Mouse (Mus musculus) midbrain, postnatal 0 days (tissue): ENCODE results near the gene Gpr157. TPM values are rescaled to one million over a fixed set of nuclear protein-coding genes. Genes with fewer than 3 reads are reported as not detected.

Experiments
- ATAC-seq: fragments of 200-750 bp; cut with Nextera tagmentation; 2 replicates; pipeline ENCODE4 v1.8.0; 2017; ENCODE audit warnings: moderate number of reproducible peaks, mild to moderate bottlenecking, moderate TSS enrichment, moderate library complexity; ENCODE audit not compliant: low FRiP score
- DNase-seq: peaks from one replicate; pipeline ENCODE4 v3.0.0-alpha.2; 2015; ENCODE audit warnings: low spot score
- H3K27ac ChIP-seq: fragments of 300-500 bp; sonication (generic); 2 replicates; pipeline ENCODE4 v1.5.1; 2014; ENCODE audit warnings: low read depth, mild to moderate bottlenecking, low read length, mixed read lengths
- H3K27me3 ChIP-seq: fragments of 300-500 bp; sonication (generic); 2 replicates; pipeline ENCODE4 v1.6.1; 2014; ENCODE audit warnings: low read length, control low read depth, mixed read lengths; ENCODE audit not compliant: insufficient read depth
- H3K36me3 ChIP-seq: fragments of 300-500 bp; sonication (generic); 2 replicates; pipeline ENCODE4 v1.6.1; 2014; ENCODE audit warnings: low read length, control low read depth, mixed read lengths; ENCODE audit not compliant: insufficient read depth
- H3K4me1 ChIP-seq: fragments of 300-500 bp; sonication (generic); 2 replicates; pipeline ENCODE4 v1.6.1; 2014; ENCODE audit warnings: mild to moderate bottlenecking, control low read depth, antibody characterized with exemption, low read length, mixed read lengths; ENCODE audit not compliant: insufficient read depth
- H3K4me2 ChIP-seq: fragments of 300-500 bp; sonication (generic); 2 replicates; pipeline ENCODE4 v1.6.1; 2014; ENCODE audit warnings: low read depth, mild to moderate bottlenecking, low read length, mixed read lengths; ENCODE audit not compliant: poor library complexity, severe bottlenecking
- H3K4me3 ChIP-seq: fragments of 300-500 bp; sonication (generic); 2 replicates; pipeline ENCODE4 v1.5.1; 2014; ENCODE audit warnings: low read depth, mild to moderate bottlenecking, low read length, moderate library complexity
- H3K9ac ChIP-seq: fragments of 300-500 bp; sonication (generic); replicated peaks from 2 replicates; pipeline ENCODE4 v1.6.1; 2014; ENCODE audit warnings: mild to moderate bottlenecking, low read length, moderate library complexity, mixed read lengths; ENCODE audit not compliant: poor library complexity, severe bottlenecking
- H3K9me3 ChIP-seq: fragments of 300-500 bp; sonication (generic); 2 replicates; pipeline ENCODE4 v1.6.1; 2016; ENCODE audit warnings: low read length, control low read depth
- CTCF ChIP-seq: IDR thresholded peaks from 2 replicates; pipeline ENCODE4 v1.5.1; 2016; ENCODE audit warnings: antibody characterized with exemption, mild to moderate bottlenecking
- WGBS: fragments of 180-500 bp; shearing (Covaris S2); extraction: QIAGEN DNeasy Blood & Tissue Kit; methylation state at CpG from one replicate; pipeline ENCODE4 v1.1.7; 2014; 5-methylcytosine and 5-hydroxymethylcytosine counted together
- polyA plus RNA-seq: library from polyadenylated mRNA; unstranded; fragments of >200 nt; fragmentation: Nextera tagmentation; extraction: Ambion mirVana; gene quantifications from 2 replicates; pipeline ENCODE4 v1.2.1, GENCODE M21; 2015
- total RNA-seq: library from RNA; depleted of rRNA; stranded (reverse); fragments of >200 nt; gene quantifications from 2 replicates; pipeline ENCODE4 v1.2.3, GENCODE M21; 2014

Gene Gpr157
- total and polyA plus RNA-seq, 2 experiments from 2014 or later: 0.47 to 4.4 TPM

DNA sequence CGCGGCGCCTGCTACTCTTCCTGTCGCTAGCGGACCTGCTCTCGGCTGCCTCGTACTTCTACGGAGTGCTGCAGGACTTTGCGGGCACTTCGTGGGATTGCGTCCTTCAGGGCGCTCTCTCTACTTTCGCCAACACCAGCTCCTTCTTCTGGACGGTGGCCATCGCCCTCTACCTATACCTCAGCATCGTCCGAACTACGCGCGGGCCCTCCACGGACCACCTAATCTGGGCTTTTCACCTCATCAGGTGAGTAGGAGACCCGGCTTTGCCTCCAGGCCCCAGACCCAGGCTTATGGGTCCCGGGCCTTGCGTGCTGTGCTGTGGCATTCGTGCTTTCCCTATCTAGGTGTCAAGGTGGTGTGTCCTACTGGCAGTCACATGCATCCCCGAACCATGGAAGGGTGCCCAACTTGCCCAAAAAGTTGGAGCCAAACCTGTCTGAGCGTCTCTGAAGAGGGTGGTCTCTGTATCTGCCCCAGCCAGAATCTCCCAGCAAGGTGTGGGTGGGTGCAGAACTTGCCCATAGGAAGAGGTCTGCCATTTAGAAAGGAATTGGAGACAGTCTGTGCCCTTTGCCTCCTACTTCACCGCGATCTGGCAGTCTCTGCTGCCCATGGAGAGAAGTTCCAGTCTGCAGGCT lies 845 bp downstream of the Gpr157 start:
- Histone ChIP-seq H3K9me3 (no peaks in the 10 kb centered on the region), H3K4me3 (peak overlapping the region; percentile 64), H3K36me3 (no peaks in the 10 kb centered on the region), H3K27ac (no peak overlapping the region), H3K4me2 (peak overlapping the region; percentile 99), H3K4me1 (peaks cover 7% of the 10 kb centered on the region; the same call in 1 of the 2 replicates), H3K27me3 (peaks cover 7% of the 10 kb centered on the region; the same call in 1 of the 2 replicates), H3K9ac (peak overlapping the region; percentile 57)
- 19% methylated on average over 29 of the region's 29 CpGs for WGBS
- DNase-seq (no peak), ATAC-seq (no peak)
- TF ChIP-seq CTCF: no peak

DNA sequence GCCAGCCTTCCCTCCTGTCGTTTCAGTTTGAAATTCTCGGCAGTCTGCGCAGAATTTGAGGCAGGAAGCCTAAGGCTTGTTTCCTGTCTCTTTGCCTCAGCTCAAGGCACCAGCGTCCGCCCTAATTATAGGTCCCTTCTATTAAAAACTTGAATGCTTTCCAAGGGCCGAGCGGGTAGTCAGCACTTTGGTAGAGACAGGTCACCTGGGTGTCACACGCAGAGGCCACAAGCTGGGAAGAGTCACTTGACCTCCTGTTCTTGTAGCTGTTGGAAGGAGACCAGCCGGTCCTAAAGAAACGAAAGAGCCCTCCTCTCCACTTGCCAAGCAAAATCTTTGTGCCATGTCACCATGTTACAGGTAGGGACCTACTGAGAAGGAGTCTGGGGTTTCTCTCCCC lies 2.0 kb downstream of the Gpr157 start:
- TF ChIP-seq CTCF: no peak
- no peak for ATAC-seq
- Histone ChIP-seq H3K4me1 (peaks cover 7% of the 10 kb centered on the region; the same call in 1 of the 2 replicates), H3K4me2 (no peak overlapping the region), H3K27me3 (peaks cover 7% of the 10 kb centered on the region; the same call in 1 of the 2 replicates), H3K4me3 (no peak overlapping the region), H3K36me3 (no peaks in the 10 kb centered on the region), H3K27ac (no peak overlapping the region), H3K9me3 (no peaks in the 10 kb centered on the region), H3K9ac (no peak overlapping the region)
- no peak for DNase-seq
- 72% methylated on average over 10 of the region's 10 CpGs for WGBS

DNA sequence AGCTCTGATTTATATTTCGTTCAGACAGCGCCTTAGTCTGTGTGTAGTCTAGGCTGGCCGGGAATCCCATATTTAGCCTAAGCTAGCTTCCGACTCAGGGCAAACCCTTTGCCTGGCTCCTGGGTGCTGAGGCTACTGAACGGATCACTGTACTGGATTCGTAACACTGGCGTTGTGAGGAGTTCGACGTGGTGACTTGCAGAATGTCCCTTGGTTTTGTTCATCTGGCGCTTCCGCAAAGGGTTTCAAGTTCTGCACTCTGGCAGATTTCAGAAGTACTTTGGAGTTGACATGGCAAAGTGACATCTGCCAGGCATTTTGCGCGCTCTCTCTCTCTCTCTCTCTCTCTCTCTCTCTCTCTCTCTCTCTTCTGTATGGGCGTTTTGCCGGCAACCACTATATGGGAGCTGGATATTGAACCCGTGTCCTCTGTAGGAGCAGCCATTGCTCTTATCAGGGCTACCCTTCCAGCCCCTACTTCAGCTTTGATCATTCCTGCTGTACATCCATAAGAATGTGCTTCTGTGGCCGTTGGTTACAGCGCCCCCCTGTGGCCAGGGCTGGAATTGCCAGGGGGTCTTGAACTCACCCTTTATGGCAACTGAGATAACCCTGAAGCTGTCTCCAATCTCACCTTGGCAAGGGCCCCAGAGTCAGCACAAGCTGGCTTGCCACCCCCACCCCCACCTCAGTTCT lies 4.9 kb downstream of the Gpr157 start:
- ATAC-seq (no peak), DNase-seq (no peak)
- no peaks in the 10 kb centered on the region for H3K9me3 ChIP-seq
- H3K4me2 ChIP-seq: no peak overlapping the region
- peaks cover 9% of the 10 kb centered on the region; the same call in 1 of the 2 replicates for H3K4me1 ChIP-seq
- peak; percentile 61 for TF ChIP-seq CTCF
- H3K4me3 ChIP-seq: no peak overlapping the region
- no peaks in the 10 kb centered on the region for H3K36me3 ChIP-seq
- WGBS: 84% methylated on average over 18 of the region's 18 CpGs
- no peak overlapping the region for H3K27ac ChIP-seq
- no peak overlapping the region for H3K9ac ChIP-seq
- H3K27me3 ChIP-seq: peaks cover 7% of the 10 kb centered on the region; the same call in 1 of the 2 replicates

DNA sequence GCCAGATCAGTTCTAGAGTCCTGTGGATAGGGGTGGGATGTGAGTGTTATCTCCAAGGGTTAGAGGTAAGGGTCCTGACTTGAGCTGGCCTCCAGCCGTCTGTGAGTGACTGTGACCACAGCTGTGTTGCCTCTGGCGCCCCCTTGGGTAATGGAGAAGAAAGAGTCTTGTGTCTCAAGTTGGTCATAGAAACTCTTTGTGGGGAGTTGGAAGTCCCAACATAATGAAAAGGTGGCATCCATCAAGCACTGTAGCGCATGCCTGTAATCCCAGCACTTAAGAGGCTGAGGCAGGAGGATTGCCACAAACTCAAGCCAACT lies 5.4 kb downstream of the Gpr157 start:
- no peak overlapping the region for H3K27ac ChIP-seq
- H3K4me3 ChIP-seq: no peak overlapping the region
- H3K4me1 ChIP-seq: peaks cover 9% of the 10 kb centered on the region; the same call in 1 of the 2 replicates
- H3K36me3 ChIP-seq: no peaks in the 10 kb centered on the region
- H3K27me3 ChIP-seq: peaks cover 7% of the 10 kb centered on the region; the same call in 1 of the 2 replicates
- H3K9me3 ChIP-seq: no peaks in the 10 kb centered on the region
- no peak overlapping the region for H3K9ac ChIP-seq
- ATAC-seq: no peak
- WGBS: 58% methylated on average over 3 of the region's 3 CpGs
- DNase-seq: no peak
- TF ChIP-seq CTCF: no peak
- no peak overlapping the region for H3K4me2 ChIP-seq

DNA sequence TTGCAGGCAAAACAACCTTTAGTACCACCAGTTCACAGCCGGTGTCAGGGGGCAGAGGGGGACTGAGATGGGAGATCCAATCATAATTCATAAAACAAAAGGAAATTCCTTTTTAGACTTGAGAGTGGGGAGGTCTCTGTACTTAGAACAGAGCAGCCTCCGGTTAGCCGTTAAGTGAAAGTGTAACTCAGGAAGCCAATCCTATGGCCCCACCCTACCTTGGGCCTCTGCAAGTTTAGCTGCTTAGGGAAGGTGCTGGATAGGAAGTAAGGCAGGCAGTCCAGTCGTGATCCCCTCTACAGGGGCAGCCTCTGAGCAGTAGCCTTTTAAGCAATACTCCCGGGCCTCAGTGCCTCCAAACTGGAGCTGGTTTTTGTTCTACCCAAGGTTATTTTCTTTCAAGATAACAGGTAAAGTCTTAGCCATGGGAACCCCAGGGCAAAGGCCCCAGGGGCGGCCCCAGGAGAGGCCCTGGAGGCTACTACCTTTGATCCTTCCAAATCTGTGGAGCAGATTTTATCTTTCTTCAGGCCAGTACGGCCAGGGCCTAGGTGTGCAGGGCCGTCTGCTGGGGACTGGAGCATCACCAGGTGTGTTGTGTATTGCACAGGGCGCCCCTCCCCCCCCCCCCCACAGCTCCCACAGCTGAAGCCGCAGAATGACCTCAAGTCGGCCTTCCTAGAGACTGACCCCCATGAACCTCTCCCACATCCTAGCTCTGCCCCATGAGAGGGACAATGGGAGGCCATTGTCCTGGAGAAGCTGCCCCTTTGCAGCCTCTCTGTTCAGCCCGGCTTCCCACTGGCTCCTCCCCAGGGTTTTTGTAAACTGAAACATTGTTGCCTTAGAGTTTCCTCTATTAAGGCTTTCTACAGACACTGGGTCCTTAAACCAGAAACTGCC lies 6.6 kb downstream of the Gpr157 start:
- H3K27me3 ChIP-seq: peaks cover 4% of the 10 kb centered on the region; the same call in 1 of the 2 replicates
- ATAC-seq (no peak), DNase-seq (no peak)
- no peak overlapping the region for H3K4me2 ChIP-seq
- H3K9me3 ChIP-seq: no peaks in the 10 kb centered on the region
- no peak overlapping the region for H3K9ac ChIP-seq
- 40% methylated on average over 10 of the region's 12 CpGs for WGBS
- H3K27ac ChIP-seq: no peak overlapping the region
- 0 out of 2 replicates have a peak, but pooled peaks cover 2% of the 10 kb centered on the region for H3K4me1 ChIP-seq
- H3K36me3 ChIP-seq: no peaks in the 10 kb centered on the region
- H3K4me3 ChIP-seq: no peak overlapping the region
- TF ChIP-seq CTCF: no peak
